Mouse (Mus musculus): ENCODE measurements around the gene Theg. TPM values are rescaled to one million over a fixed set of nuclear protein-coding genes. Genes with fewer than 3 reads are reported as not detected.

The Theg gene
- polyA plus RNA-seq, 1 experiment: not detected

GRCm38 (mm10) chr10:79575754-79576153 lies 11.4 kb downstream of the Theg start:
- Histone ChIP-seq H3K4me1 (ENCODE audit: control insufficient read depth, insufficient read depth, low read length) (no peaks in the 10 kb centered on the region), H3K27me3 (replicated peaks; ENCODE audit: control insufficient read depth, insufficient read depth, low read length) (no peaks in the 10 kb centered on the region), H3K27ac (ENCODE audit: insufficient read depth, low read depth, low read length) (no peak overlapping the region), H3K36me3 (ENCODE audit: control insufficient read depth, insufficient read depth, low read length) (no peaks in the 10 kb centered on the region), H3K4me3 (ENCODE audit: insufficient read depth, low read depth, low read length) (no peak overlapping the region)
- 58% methylated on average over 6 of the region's 6 CpGs for WGBS
- DNase-seq: no peak
- TF ChIP-seq POLR2A (IDR thresholded peaks at IDR 0.05; ENCODE audit: low read depth, low read length) (no peak), CTCF (conservative IDR thresholded peaks at IDR 0.05; ENCODE audit: insufficient read depth, insufficient read length, low read depth, low read length) (no peak)

GRCm38 (mm10) chr10:79574796-79575195 lies 12.3 kb downstream of the Theg start:
- 85% methylated on average over 6 of the region's 6 CpGs for WGBS
- Histone ChIP-seq H3K4me3 (ENCODE audit: insufficient read depth, low read depth, low read length) (no peak overlapping the region), H3K4me1 (ENCODE audit: control insufficient read depth, insufficient read depth, low read length) (no peaks in the 10 kb centered on the region), H3K36me3 (ENCODE audit: control insufficient read depth, insufficient read depth, low read length) (no peaks in the 10 kb centered on the region), H3K27ac (ENCODE audit: insufficient read depth, low read depth, low read length) (no peak overlapping the region), H3K27me3 (replicated peaks; ENCODE audit: control insufficient read depth, insufficient read depth, low read length) (no peaks in the 10 kb centered on the region)
- DNase-seq: no peak
- TF ChIP-seq CTCF (conservative IDR thresholded peaks at IDR 0.05; ENCODE audit: insufficient read depth, insufficient read length, low read depth, low read length): no peak
- TF ChIP-seq POLR2A (IDR thresholded peaks at IDR 0.05; ENCODE audit: low read depth, low read length): no peak

- Histone ChIP-seq H3K36me3 (ENCODE audit: control insufficient read depth, insufficient read depth, low read length) (no peaks in the 10 kb centered on the region), H3K27me3 (replicated peaks; ENCODE audit: control insufficient read depth, insufficient read depth, low read length) (no peaks in the 10 kb centered on the region), H3K27ac (ENCODE audit: insufficient read depth, low read depth, low read length) (no peak overlapping the region), H3K4me3 (ENCODE audit: insufficient read depth, low read depth, low read length) (no peak overlapping the region), H3K4me1 (ENCODE audit: control insufficient read depth, insufficient read depth, low read length) (no peaks in the 10 kb centered on the region)
- TF ChIP-seq POLR2A (IDR thresholded peaks at IDR 0.05; ENCODE audit: low read depth, low read length) (no peak), CTCF (conservative IDR thresholded peaks at IDR 0.05; ENCODE audit: insufficient read depth, insufficient read length, low read depth, low read length) (no peak)
- DNase-seq: no peak
- WGBS: 74% methylated on average over 8 of the region's 8 CpGs
These were observed 12.8 kb downstream of the Theg start for GRCm38 (mm10) chr10:79574350-79574749.

GRCm38 (mm10) chr10:79573611-79574010 lies 13.5 kb downstream of the Theg start:
- Histone ChIP-seq H3K27ac (ENCODE audit: insufficient read depth, low read depth, low read length) (no peak overlapping the region), H3K4me1 (ENCODE audit: control insufficient read depth, insufficient read depth, low read length) (no peaks in the 10 kb centered on the region), H3K27me3 (replicated peaks; ENCODE audit: control insufficient read depth, insufficient read depth, low read length) (no peaks in the 10 kb centered on the region), H3K4me3 (ENCODE audit: insufficient read depth, low read depth, low read length) (no peak overlapping the region), H3K36me3 (ENCODE audit: control insufficient read depth, insufficient read depth, low read length) (no peaks in the 10 kb centered on the region)
- no peak for DNase-seq
- 84% methylated on average over 6 of the region's 6 CpGs for WGBS
- TF ChIP-seq CTCF (conservative IDR thresholded peaks at IDR 0.05; ENCODE audit: insufficient read depth, insufficient read length, low read depth, low read length) (no peak), POLR2A (IDR thresholded peaks at IDR 0.05; ENCODE audit: low read depth, low read length) (no peak)

GRCm38 (mm10) chr10:79571314-79571713 lies 15.8 kb downstream of the Theg start:
- Histone ChIP-seq H3K27ac (ENCODE audit: insufficient read depth, low read depth, low read length) (no peak overlapping the region), H3K4me3 (ENCODE audit: insufficient read depth, low read depth, low read length) (no peak overlapping the region), H3K36me3 (ENCODE audit: control insufficient read depth, insufficient read depth, low read length) (no peaks in the 10 kb centered on the region), H3K27me3 (replicated peaks; ENCODE audit: control insufficient read depth, insufficient read depth, low read length) (no peaks in the 10 kb centered on the region), H3K4me1 (ENCODE audit: control insufficient read depth, insufficient read depth, low read length) (no peaks in the 10 kb centered on the region)
- 97% methylated on average over 2 of the region's 2 CpGs for WGBS
- DNase-seq: no peak
- TF ChIP-seq CTCF (conservative IDR thresholded peaks at IDR 0.05; ENCODE audit: insufficient read depth, insufficient read length, low read depth, low read length): no peak
- no peak for TF ChIP-seq POLR2A (IDR thresholded peaks at IDR 0.05; ENCODE audit: low read depth, low read length)

GRCm38 (mm10) chr10:79569921-79570320 lies 17.2 kb downstream of the Theg start:
- Histone ChIP-seq H3K36me3 (ENCODE audit: control insufficient read depth, insufficient read depth, low read length) (no peaks in the 10 kb centered on the region), H3K27ac (ENCODE audit: insufficient read depth, low read depth, low read length) (no peak overlapping the region), H3K4me3 (ENCODE audit: insufficient read depth, low read depth, low read length) (no peak overlapping the region), H3K27me3 (replicated peaks; ENCODE audit: control insufficient read depth, insufficient read depth, low read length) (no peaks in the 10 kb centered on the region), H3K4me1 (ENCODE audit: control insufficient read depth, insufficient read depth, low read length) (no peaks in the 10 kb centered on the region)
- no peak for DNase-seq
- WGBS: 93% methylated on average over 5 of the region's 5 CpGs
- no peak for TF ChIP-seq POLR2A (IDR thresholded peaks at IDR 0.05; ENCODE audit: low read depth, low read length)

- TF ChIP-seq POLR2A (IDR thresholded peaks at IDR 0.05; ENCODE audit: low read depth, low read length): no peak
- no peak for TF ChIP-seq CTCF (conservative IDR thresholded peaks at IDR 0.05; ENCODE audit: insufficient read depth, insufficient read length, low read depth, low read length)
These were observed 27.4 kb downstream of the Theg start for GRCm38 (mm10) chr10:79559716-79560115.

GRCm38 (mm10) chr10:79557496-79557895 lies 29.6 kb downstream of the Theg start:
- Histone ChIP-seq H3K27me3 (replicated peaks; ENCODE audit: control insufficient read depth, insufficient read depth, low read length) (no peaks in the 10 kb centered on the region), H3K4me3 (ENCODE audit: insufficient read depth, low read depth, low read length) (no peak overlapping the region), H3K27ac (ENCODE audit: insufficient read depth, low read depth, low read length) (no peak overlapping the region), H3K36me3 (ENCODE audit: control insufficient read depth, insufficient read depth, low read length) (no peaks in the 10 kb centered on the region), H3K4me1 (ENCODE audit: control insufficient read depth, insufficient read depth, low read length) (peaks cover 7% of the 10 kb centered on the region; the same call in 1 of the 2 replicates)
- WGBS: 97% methylated on average over 5 of the region's 5 CpGs
- no peak for DNase-seq
- TF ChIP-seq POLR2A (IDR thresholded peaks at IDR 0.05; ENCODE audit: low read depth, low read length): no peak
- no peak for TF ChIP-seq CTCF (conservative IDR thresholded peaks at IDR 0.05; ENCODE audit: insufficient read depth, insufficient read length, low read depth, low read length)

More at GRCm38 (mm10) chr10:79559716-79560115, 27.4 kb downstream of the Theg start:
- H3K27ac ChIP-seq (ENCODE audit: insufficient read depth, low read depth, low read length): no peak overlapping the region
- no peaks in the 10 kb centered on the region for H3K36me3 ChIP-seq (ENCODE audit: control insufficient read depth, insufficient read depth, low read length)
- H3K4me1 ChIP-seq (ENCODE audit: control insufficient read depth, insufficient read depth, low read length): no peaks in the 10 kb centered on the region; the same call in 1 of the 2 replicates
- no peak for DNase-seq
- no peaks in the 10 kb centered on the region for H3K27me3 ChIP-seq (replicated peaks; ENCODE audit: control insufficient read depth, insufficient read depth, low read length)
- WGBS: 93% methylated on average over 2 of the region's 2 CpGs
- no peak overlapping the region for H3K4me3 ChIP-seq (ENCODE audit: insufficient read depth, low read depth, low read length)

All from kidney, adult 2 months (tissue).